Comparison of ENCODE assay signal across 28 mouse cellular contexts in the genomic region with DNA sequence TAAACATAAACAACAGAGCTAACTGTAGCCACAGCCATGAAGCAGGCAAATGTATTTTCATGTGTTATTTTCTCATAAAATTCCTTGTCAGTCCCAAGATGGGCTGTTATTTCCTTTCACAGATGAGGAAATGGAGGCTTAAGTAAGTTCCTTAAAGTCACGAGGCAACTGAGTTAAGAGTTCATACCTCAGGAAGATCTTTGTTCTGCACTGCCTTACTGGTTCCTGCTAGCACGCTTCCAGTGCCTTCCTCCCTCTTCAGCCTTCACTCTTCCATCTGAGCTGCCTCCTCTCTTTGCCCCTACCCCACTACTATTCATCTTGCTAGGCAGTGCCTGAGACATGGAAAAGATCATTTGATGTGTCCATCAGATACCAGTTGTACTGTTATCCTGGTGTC. TPM values are rescaled to one million over a fixed set of nuclear protein-coding genes. Genes with fewer than 3 reads are reported as not detected.
DNase-seq lines count a peak whose midpoint lies in the region; ATAC-seq and TF ChIP-seq lines count a peak whose summit lies in the region.
"Had no signal": no experiment of that assay in that cellular context is flagged by ENCODE, and none has a peak within 500 bp of the region (broad histone marks: within the 10 kb centered on the region; RNA-seq: fewer than 3 reads in every experiment).

No protein-coding gene starts in this region.

- ATAC-seq in lung, postnatal 0 days = no peak
- no peak for ATAC-seq in liver, postnatal 0 days
- 0 out of 2 replicates have a peak, but pooled peaks have one; percentile 18 for ATAC-seq in monocyte, adult 5-6 weeks (replicated peaks; ENCODE audit: insufficient number of reproducible peaks, low FRiP score, low TSS enrichment, poor library complexity, severe bottlenecking)
- ATAC-seq: CD4-positive, CD25-positive, alpha-beta regulatory T cell, adult 4 months; forebrain, postnatal 0 days; hindbrain, embryonic 16.5 days; midbrain, embryonic 16.5 days had no signal

- no peak overlapping the region for H3K4me3 ChIP-seq in heart, adult 2 months
- H3K4me3 ChIP-seq in lung, postnatal 0 days (ENCODE audit: low read depth, low read length) = no peak overlapping the region
- H3K4me3 ChIP-seq in liver, postnatal 0 days (ENCODE audit: low read depth, low read length) = no peak overlapping the region
- H3K4me3 ChIP-seq: erythroblast, embryonic 14.5 days; heart, embryonic 15.5 days; kidney, embryonic 15.5 days; limb, embryonic 13.5 days; liver, embryonic 15.5 days; lung, embryonic 15.5 days; myocyte; neural tube, embryonic 12.5 days had no signal

- peaks cover 8% of the 10 kb centered on the region for H3K79me2 ChIP-seq in heart, adult 2 months (replicated peaks; ENCODE audit: control insufficient read depth, insufficient read depth, low read length)

- no peak for DNase-seq in heart, adult 2 months
- no peak for DNase-seq in heart, postnatal 36 days
- peak; percentile 8 for DNase-seq in lung, postnatal 36 days
- no peak for DNase-seq in lung, postnatal 0 days (ENCODE audit: low spot score)
- no peak for DNase-seq in liver, postnatal 0 days
- no peak for DNase-seq in embryo, embryonic 10 days (ENCODE audit: low spot score)
- no peak for DNase-seq in left cerebral cortex, postnatal 10 days (ENCODE audit: extremely low spot score in 1 of 2, low spot score in 2 of 2)
- DNase-seq: adrenal gland, postnatal 14 days; cerebellum, adult 9-10 months; forebrain, postnatal 0 days; gastrocnemius, postnatal 14 days; kidney, adult 18-20 months; kidney, postnatal 25 days; lung, postnatal 4 days; thymus, postnatal 4 days had no signal

- H3K9me3 ChIP-seq in lung, postnatal 0 days (ENCODE audit: low read length) = no peaks in the 10 kb centered on the region
- no peaks in the 10 kb centered on the region for H3K9me3 ChIP-seq in liver, postnatal 0 days (ENCODE audit: low read length)
- H3K9me3 ChIP-seq: heart, embryonic 15.5 days; kidney, embryonic 15.5 days; limb, embryonic 13.5 days; liver, embryonic 15.5 days; lung, embryonic 15.5 days; neural tube, embryonic 12.5 days had no signal

- no peak overlapping the region for H3K9ac ChIP-seq in heart, adult 2 months (ENCODE audit: low read depth, low read length)
- H3K9ac ChIP-seq in lung, postnatal 0 days (replicated peaks; ENCODE audit: low read depth) = no peak overlapping the region
- no peak overlapping the region for H3K9ac ChIP-seq in liver, postnatal 0 days (replicated peaks)
- H3K9ac ChIP-seq: forebrain, postnatal 0 days; heart, embryonic 15.5 days; kidney, embryonic 15.5 days; limb, embryonic 13.5 days; liver, embryonic 15.5 days; lung, embryonic 15.5 days; neural tube, embryonic 12.5 days had no signal

- intact Hi-C loops in heart, adult 2 months (cut with DNase I) = no loop called here
- intact Hi-C loops in heart, postnatal 36 days (cut with DNase I) = no loop called here
- intact Hi-C loops in left cerebral cortex, postnatal 10 days (cut with DNase I) = no loop called here

- H3K4me1 ChIP-seq in heart, adult 2 months (ENCODE audit: control insufficient read depth, insufficient read depth, low read length) = peaks cover 8% of the 10 kb centered on the region
- peaks cover 5% of the 10 kb centered on the region; the same call in 1 of the 2 replicates for H3K4me1 ChIP-seq in lung, postnatal 0 days (ENCODE audit: insufficient read depth, low read depth, low read length)
- peaks cover 5% of the 10 kb centered on the region for H3K4me1 ChIP-seq in liver, postnatal 0 days (ENCODE audit: insufficient read depth)

- H3K4me2 ChIP-seq in lung, postnatal 0 days (replicated peaks; ENCODE audit: low read depth, low read length) = no peak overlapping the region
- H3K4me2 ChIP-seq in liver, postnatal 0 days (ENCODE audit: low read depth, low read length) = peak overlapping the region; percentile 31; the same call in 1 of the 2 replicates
- H3K4me2 ChIP-seq: heart, embryonic 15.5 days; kidney, embryonic 15.5 days; limb, embryonic 13.5 days; liver, embryonic 15.5 days; lung, embryonic 15.5 days; midbrain, embryonic 11.5 days; neural tube, embryonic 12.5 days had no signal

- TF ChIP-seq POLR2A in heart, adult 2 months (IDR thresholded peaks at IDR 0.05; ENCODE audit: insufficient read depth, low read depth, low read length) = no peak

- TF ChIP-seq EP300 in heart, adult 2 months (IDR thresholded peaks at IDR 0.05; ENCODE audit: insufficient read depth, low read depth, low read length) = no peak
- no peak for TF ChIP-seq EP300 in lung, postnatal 0 days (IDR thresholded peaks at IDR 0.05)
- peak; percentile 12; the same call in 1 of the 2 replicates for TF ChIP-seq EP300 in liver, postnatal 0 days (IDR thresholded peaks at IDR 0.05; ENCODE audit: low read depth)

- TF ChIP-seq CTCF in heart, adult 2 months (IDR thresholded peaks at IDR 0.05) = no peak
- TF ChIP-seq CTCF in lung, postnatal 0 days (IDR thresholded peaks at IDR 0.05) = no peak
- no peak for TF ChIP-seq CTCF in liver, postnatal 0 days (IDR thresholded peaks at IDR 0.05; ENCODE audit: low read depth)

- H3K27ac ChIP-seq in heart, adult 2 months = peak overlapping the region; percentile 44; the same call in 1 of the 2 replicates
- H3K27ac ChIP-seq in lung, postnatal 0 days (ENCODE audit: low read length) = no peak overlapping the region
- H3K27ac ChIP-seq in liver, postnatal 0 days (ENCODE audit: low read depth) = peak overlapping the region; percentile 41
- H3K27ac ChIP-seq: heart, embryonic 15.5 days; kidney, embryonic 15.5 days; limb, embryonic 13.5 days; liver, embryonic 15.5 days; lung, embryonic 15.5 days; neural tube, embryonic 12.5 days had no signal

- no peaks in the 10 kb centered on the region for H3K27me3 ChIP-seq in heart, adult 2 months (ENCODE audit: control insufficient read depth, insufficient read depth, low read length)
- H3K27me3 ChIP-seq in lung, postnatal 0 days (replicated peaks; ENCODE audit: insufficient read depth, low read length) = no peaks in the 10 kb centered on the region
- H3K27me3 ChIP-seq in liver, postnatal 0 days (ENCODE audit: insufficient read depth, low read length) = no peaks in the 10 kb centered on the region
- H3K27me3 ChIP-seq: heart, embryonic 15.5 days; kidney, embryonic 15.5 days; limb, embryonic 13.5 days; liver, embryonic 15.5 days; lung, embryonic 15.5 days; neural tube, embryonic 12.5 days had no signal

- 46% methylated on average over 2 of the region's 2 CpGs for WGBS in heart, adult 2 months
- 49% methylated on average over 2 of the region's 2 CpGs for WGBS in lung, postnatal 0 days
- 54% methylated on average over 2 of the region's 2 CpGs for WGBS in liver, postnatal 0 days (ENCODE audit: insufficient replicate concordance)

- H3K36me3 ChIP-seq in heart, adult 2 months (ENCODE audit: control insufficient read depth, insufficient read depth, low read length) = peaks cover 16% of the 10 kb centered on the region
- H3K36me3 ChIP-seq in lung, postnatal 0 days (ENCODE audit: insufficient read depth, low read length) = peaks cover 3% of the 10 kb centered on the region; the same call in 1 of the 2 replicates
- H3K36me3 ChIP-seq in liver, postnatal 0 days (replicated peaks; ENCODE audit: insufficient read depth, low read length) = peaks cover 26% of the 10 kb centered on the region

RNA-seq across cellular contexts. Expression of gene Serpinb6a, which starts 4.6 kb away (rescaled TPM):
- total RNA-seq in heart, adult 2 months (2021) = 100 to 1,000 TPM; 104 to 111 TPM
- polyA plus RNA-seq in heart, adult 2 months (2012; rRNA removed) = 51.2 and 79.7 TPM in 2 replicates
- 100 to 1,000 TPM; 106 to 112 TPM for total RNA-seq in heart, postnatal 36 days (2021)
- 94.5 and 94.8 TPM in 2 replicates for polyA plus RNA-seq in lung, postnatal 0 days (2015; fragmentation: Nextera tagmentation; extraction: Ambion mirVana)
- polyA plus RNA-seq in liver, postnatal 0 days (2015; fragmentation: Nextera tagmentation; extraction: Ambion mirVana) = 26.0 and 28.3 TPM in 2 replicates
- 73.1 to 121 TPM (median 104 TPM) in 3 replicates for total RNA-seq in monocyte, adult 5-6 weeks (2017)
- total RNA-seq in left cerebral cortex, postnatal 10 days (2021) = 10 to 100 TPM; 37.6 to 41.9 TPM

RNA-seq across cellular contexts. Expression of gene Ripk1, which starts 5.1 kb away (rescaled TPM):
- total RNA-seq in heart, adult 2 months (2021) = 1 to 10 TPM; 7.0 to 7.4 TPM
- 2.0 and 3.5 TPM in 2 replicates for polyA plus RNA-seq in heart, adult 2 months (2012; rRNA removed)
- 1 to 10 TPM; 8.2 to 9.6 TPM for total RNA-seq in heart, postnatal 36 days (2021)
- 17.7 and 21.2 TPM in 2 replicates for polyA plus RNA-seq in lung, postnatal 0 days (2015; fragmentation: Nextera tagmentation; extraction: Ambion mirVana)
- polyA plus RNA-seq in liver, postnatal 0 days (2015; fragmentation: Nextera tagmentation; extraction: Ambion mirVana) = 10.4 and 11.3 TPM in 2 replicates
- 90.4 to 122 TPM (median 115 TPM) in 3 replicates for total RNA-seq in monocyte, adult 5-6 weeks (2017)
- 1 to 10 TPM; 7.5 to 8.4 TPM for total RNA-seq in left cerebral cortex, postnatal 10 days (2021)

RNA-seq across cellular contexts. Expression of gene Bphl, which starts 30.2 kb away (rescaled TPM):
- total RNA-seq in heart, adult 2 months (2021) = 10 to 100 TPM; 32.5 to 35.3 TPM
- polyA plus RNA-seq in heart, adult 2 months (2012; rRNA removed) = 29.8 and 43.3 TPM in 2 replicates
- 10 to 100 TPM; 35.5 to 42.1 TPM for total RNA-seq in heart, postnatal 36 days (2021)
- polyA plus RNA-seq in lung, postnatal 0 days (2015; fragmentation: Nextera tagmentation; extraction: Ambion mirVana) = 55.3 and 70.4 TPM in 2 replicates
- 95.6 and 107 TPM in 2 replicates for polyA plus RNA-seq in liver, postnatal 0 days (2015; fragmentation: Nextera tagmentation; extraction: Ambion mirVana)
- total RNA-seq in monocyte, adult 5-6 weeks (2017) = 3.4 to 10.3 TPM (median 10.2 TPM) in 3 replicates
- 10 to 100 TPM; 28.5 to 32.1 TPM for total RNA-seq in left cerebral cortex, postnatal 10 days (2021)

RNA-seq across cellular contexts. Expression of gene Nqo2, which starts 42.7 kb away (rescaled TPM):
- 10 to 100 TPM; 38.0 to 45.4 TPM for total RNA-seq in heart, adult 2 months (2021)
- polyA plus RNA-seq in heart, adult 2 months (2012; rRNA removed) = 14.4 and 39.8 TPM in 2 replicates
- total RNA-seq in heart, postnatal 36 days (2021) = 10 to 100 TPM; 38.3 to 38.5 TPM
- 18.4 and 21.0 TPM in 2 replicates for polyA plus RNA-seq in lung, postnatal 0 days (2015; fragmentation: Nextera tagmentation; extraction: Ambion mirVana)
- 22.5 and 23.0 TPM in 2 replicates for polyA plus RNA-seq in liver, postnatal 0 days (2015; fragmentation: Nextera tagmentation; extraction: Ambion mirVana)
- total RNA-seq in monocyte, adult 5-6 weeks (2017) = 23.0 to 32.6 TPM (median 30.4 TPM) in 3 replicates
- total RNA-seq in left cerebral cortex, postnatal 10 days (2021) = 1 to 10 TPM; 4.6 TPM
